Mouse (Mus musculus) liver, adult 2 months (tissue): ENCODE data around the gene Ptcd2. TPM values are rescaled to one million over a fixed set of nuclear protein-coding genes. Genes with fewer than 3 reads are reported as not detected.
A peak's percentile ranks its signal among the peaks of the same experiment; 100 is the strongest.

Source experiments
- DNase-seq: peaks from one replicate; pipeline ENCODE4 v3.0.0-alpha.2; 2011; ENCODE audit warnings: low read depth, low spot score; ENCODE audit errors: extremely low read depth
- H3K27ac ChIP-seq: fragments of 200-500 bp; replicated peaks from 2 replicates; pipeline ENCODE4 v1.5.1; 2012; ENCODE audit warnings: low read depth, mild to moderate bottlenecking, control low read depth, inconsistent platforms, low read length; ENCODE audit not compliant: insufficient read depth
- H3K27me3 ChIP-seq: fragments of 200-500 bp; 2 replicates; pipeline ENCODE4 v1.6.1; 2012; ENCODE audit warnings: mild to moderate bottlenecking, moderate library complexity, low read length, inconsistent platforms; ENCODE audit not compliant: control insufficient read depth, insufficient read depth
- H3K36me3 ChIP-seq: fragments of 200-500 bp; 2 replicates; pipeline ENCODE4 v1.6.1; 2012; ENCODE audit warnings: low read length, inconsistent platforms; ENCODE audit not compliant: control insufficient read depth, insufficient read depth
- H3K4me1 ChIP-seq: fragments of 200-500 bp; 2 replicates; pipeline ENCODE4 v1.6.1; 2011; ENCODE audit warnings: low read length; ENCODE audit not compliant: control insufficient read depth, insufficient read depth
- H3K4me3 ChIP-seq: fragments of 200-500 bp; 2 replicates; pipeline ENCODE4 v1.5.1; 2011; ENCODE audit warnings: low read depth, mild to moderate bottlenecking, control low read depth, low read length, moderate library complexity; ENCODE audit not compliant: insufficient read depth
- H3K79me2 ChIP-seq: fragments of 200-500 bp; 2 replicates; pipeline ENCODE4 v1.6.1; 2012; ENCODE audit warnings: inconsistent platforms, mild to moderate bottlenecking, low read length, moderate library complexity; ENCODE audit not compliant: control insufficient read depth, insufficient read depth
- H3K9ac ChIP-seq: fragments of 200-500 bp; 2 replicates; pipeline ENCODE4 v1.6.1; 2012; ENCODE audit warnings: low read depth, mild to moderate bottlenecking, control low read depth, inconsistent platforms, low read length
- CTCF ChIP-seq: fragments of 200-500 bp; IDR thresholded peaks from 2 replicates; pipeline ENCODE4 v1.5.1; 2011; ENCODE audit warnings: low read depth, low read length, control low read depth
- POLR2A ChIP-seq: fragments of 200-500 bp; IDR thresholded peaks from 2 replicates; pipeline ENCODE4 v1.6.1; 2011; ENCODE audit warnings: low read length, control low read depth; ENCODE audit not compliant: insufficient read depth; ENCODE audit errors: extremely low read depth
- WGBS: fragments of 180-500 bp; shearing (Covaris S2); methylation state at CpG from one replicate; pipeline ENCODE4 v1.1.7; 2018; 5-methylcytosine and 5-hydroxymethylcytosine counted together
- polyA plus RNA-seq: library from polyadenylated mRNA; depleted of rRNA; stranded (reverse); fragments of >200 nt; gene quantifications from 2 replicates; pipeline ENCODE4 v1.2.3, GENCODE M21; 2012
- total RNA-seq: library from RNA; depleted of rRNA; stranded (reverse); fragments of >200 nt; gene quantifications from 2 replicates; pipeline ENCODE4 v1.2.3, GENCODE M21; 2014

Ptcd2 gene
- total and polyA plus RNA-seq, 2 experiments: 16.4 to 30.3 TPM

DNA sequence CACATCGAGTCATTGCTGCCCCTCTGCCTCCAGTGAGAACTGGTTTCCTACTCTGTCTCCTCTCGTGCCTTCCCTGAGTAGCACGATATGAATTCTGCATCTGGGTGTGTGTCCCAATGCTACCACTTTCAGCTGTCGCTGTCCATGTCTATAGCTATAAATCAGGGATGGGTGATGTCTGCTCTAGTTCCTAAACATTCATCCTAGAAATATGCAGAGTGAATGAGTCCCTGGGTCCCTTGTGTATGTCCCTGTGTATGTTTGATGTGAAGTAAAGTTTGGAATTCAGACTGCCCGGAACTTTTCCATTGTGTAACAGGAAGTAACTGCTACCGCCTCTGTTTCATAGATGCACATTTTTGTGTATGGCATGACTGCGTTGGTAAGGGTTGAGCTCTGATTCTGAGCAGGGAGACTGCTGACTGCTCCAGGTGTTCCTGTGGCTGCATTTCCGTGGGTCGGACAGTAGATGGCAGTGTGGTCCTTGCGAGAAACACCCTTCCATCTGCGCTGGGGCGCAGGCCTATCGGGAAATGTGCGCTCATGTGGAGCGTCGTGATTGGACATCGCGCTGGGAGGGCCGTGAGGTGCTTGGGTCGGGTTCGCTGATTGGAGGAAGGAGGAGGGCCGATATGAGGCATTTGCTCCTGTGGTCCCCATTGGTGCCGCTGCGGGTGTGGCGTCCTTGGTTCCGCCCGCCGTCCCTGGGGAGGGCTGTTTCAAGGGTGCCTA is 8.4 kb upstream of the Ptcd2 start:
- Histone ChIP-seq H3K27ac (peak overlapping the region; percentile 84; the same call in 1 of the 2 replicates), H3K27me3 (no peaks in the 10 kb centered on the region), H3K4me1 (peaks cover 2% of the 10 kb centered on the region; the same call in 1 of the 2 replicates), H3K79me2 (no peaks in the 10 kb centered on the region; the same call in 1 of the 2 replicates), H3K9ac (no peak overlapping the region), H3K36me3 (no peaks in the 10 kb centered on the region), H3K4me3 (peak overlapping the region; percentile 44)
- DNase-seq: peak; percentile 96
- 11% methylated on average over 28 of the region's 28 CpGs for WGBS
- TF ChIP-seq POLR2A (0 out of 2 replicates have a peak, but pooled peaks have one; percentile 45), CTCF (peak; percentile 100)

DNA sequence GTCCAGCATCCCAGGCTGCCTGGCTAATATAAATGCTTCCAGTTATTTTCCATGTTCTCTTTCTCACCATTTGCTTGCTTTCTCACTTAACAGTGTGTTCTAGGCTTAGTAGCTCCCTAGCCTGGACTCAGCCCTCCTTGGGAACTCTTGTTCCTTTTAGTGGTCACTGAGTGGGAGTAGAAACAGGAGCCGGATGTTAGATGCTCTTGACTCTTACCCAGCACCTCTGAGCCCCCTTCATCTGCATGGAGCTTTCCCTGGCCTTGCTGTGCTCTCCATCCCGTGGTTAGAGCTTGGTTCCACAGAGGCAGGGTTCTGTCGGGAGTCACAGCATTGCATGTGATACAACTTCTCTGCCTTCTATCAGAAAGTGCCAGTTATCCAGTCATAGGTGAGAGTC is 7.1 kb upstream of the Ptcd2 start:
- Histone ChIP-seq H3K9ac (no peak overlapping the region), H3K27ac (no peak overlapping the region), H3K4me1 (peaks cover 2% of the 10 kb centered on the region; the same call in 1 of the 2 replicates), H3K36me3 (no peaks in the 10 kb centered on the region), H3K27me3 (no peaks in the 10 kb centered on the region), H3K79me2 (no peaks in the 10 kb centered on the region; the same call in 1 of the 2 replicates), H3K4me3 (no peak overlapping the region)
- DNase-seq: no peak
- 81% methylated on average over 3 of the region's 3 CpGs for WGBS
- TF ChIP-seq CTCF (no peak), POLR2A (no peak)

DNA sequence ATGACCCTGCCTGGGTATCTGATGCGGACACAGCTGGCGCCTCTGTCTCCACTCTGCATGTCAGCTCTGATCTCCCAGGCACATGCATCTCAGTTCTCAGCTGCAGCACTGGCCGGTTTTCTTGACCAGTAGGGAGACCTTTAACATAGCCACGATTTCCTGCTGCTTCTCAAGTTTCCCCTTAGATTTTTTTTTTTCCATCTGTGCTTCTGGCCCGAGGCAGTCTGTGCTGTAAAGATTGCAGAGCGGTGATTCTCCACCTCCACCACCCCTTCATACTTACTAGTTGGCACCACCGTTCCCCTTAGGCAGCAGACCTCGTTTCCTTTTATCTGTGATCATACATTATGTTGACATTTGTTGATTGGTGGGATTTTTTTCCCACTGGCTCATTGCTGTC is 6.7 kb upstream of the Ptcd2 start:
- DNase-seq: no peak
- Histone ChIP-seq H3K9ac (no peak overlapping the region), H3K36me3 (no peaks in the 10 kb centered on the region), H3K27ac (no peak overlapping the region), H3K79me2 (no peaks in the 10 kb centered on the region; the same call in 1 of the 2 replicates), H3K4me3 (no peak overlapping the region), H3K4me1 (peaks cover 2% of the 10 kb centered on the region; the same call in 1 of the 2 replicates), H3K27me3 (no peaks in the 10 kb centered on the region)
- TF ChIP-seq POLR2A (no peak), CTCF (no peak)
- WGBS: 81% methylated on average over 8 of the region's 8 CpGs

DNA sequence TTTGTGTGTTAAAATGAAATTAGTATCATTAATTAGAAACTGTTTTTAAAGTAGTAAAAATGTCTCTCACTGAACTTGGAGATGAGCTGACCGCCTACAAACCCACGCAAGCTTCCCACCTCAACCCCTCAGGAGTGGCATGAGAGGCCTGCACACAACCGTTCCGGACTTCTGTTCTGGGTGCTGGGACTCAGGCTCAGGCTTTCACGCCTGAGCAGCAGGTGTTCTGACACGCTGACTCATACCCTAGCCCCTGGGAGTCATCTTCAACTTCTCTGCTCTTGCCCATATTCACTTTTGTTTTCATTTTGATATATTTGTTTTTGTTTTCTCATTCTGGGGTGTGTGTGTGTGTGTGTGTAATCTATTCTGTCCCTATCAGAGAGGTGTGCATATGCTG is 5.5 kb upstream of the Ptcd2 start:
- no peak overlapping the region for H3K27ac ChIP-seq
- no peak for TF ChIP-seq POLR2A
- no peak for TF ChIP-seq CTCF
- no peak overlapping the region for H3K9ac ChIP-seq
- no peaks in the 10 kb centered on the region; the same call in 1 of the 2 replicates for H3K79me2 ChIP-seq
- H3K4me1 ChIP-seq: peaks cover 5% of the 10 kb centered on the region; the same call in 1 of the 2 replicates
- 93% methylated on average over 6 of the region's 6 CpGs for WGBS
- H3K36me3 ChIP-seq: no peaks in the 10 kb centered on the region
- DNase-seq: no peak
- H3K27me3 ChIP-seq: no peaks in the 10 kb centered on the region
- no peak overlapping the region for H3K4me3 ChIP-seq

DNA sequence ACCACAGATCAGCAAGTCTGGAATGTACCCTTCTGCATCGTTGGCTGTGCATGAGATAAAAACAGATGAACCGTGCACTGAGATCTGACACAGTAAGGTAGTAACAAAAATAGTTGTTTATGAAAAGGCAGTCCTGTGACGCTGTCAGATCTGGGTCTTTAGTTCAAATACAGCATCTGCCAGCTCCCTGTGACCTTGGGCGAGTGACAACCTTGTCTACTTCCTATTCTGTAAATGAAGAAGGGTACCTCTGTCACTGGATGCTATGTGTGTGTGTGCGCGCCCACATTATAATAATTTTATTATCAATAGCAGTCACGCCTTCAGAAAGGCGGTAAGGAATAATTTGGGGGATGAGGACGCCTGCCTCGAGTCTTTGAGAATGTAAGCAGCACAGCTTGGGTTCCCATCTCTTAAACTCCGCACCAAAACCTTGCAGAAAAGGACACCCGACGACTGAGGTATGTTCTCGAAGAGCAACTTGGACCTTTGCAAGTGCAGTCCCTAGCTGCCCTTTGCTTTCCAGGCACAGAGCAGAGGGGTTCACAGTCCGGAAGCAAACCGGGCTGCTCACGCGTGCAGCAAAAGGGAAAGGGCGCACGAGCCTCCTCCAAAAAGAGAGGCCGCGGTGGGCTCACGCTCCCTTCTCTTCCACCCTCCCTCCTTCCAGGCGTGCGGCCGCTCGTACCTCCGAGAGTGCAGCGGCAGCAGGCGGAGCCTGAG is 468 bp downstream of the Ptcd2 start:
- Histone ChIP-seq H3K9ac (peak overlapping the region; percentile 92), H3K4me3 (peak overlapping the region; percentile 92), H3K36me3 (peaks cover 23% of the 10 kb centered on the region), H3K27me3 (no peaks in the 10 kb centered on the region), H3K4me1 (peaks cover 7% of the 10 kb centered on the region; the same call in 1 of the 2 replicates), H3K27ac (peak overlapping the region; percentile 79), H3K79me2 (no peaks in the 10 kb centered on the region)
- WGBS: under 1% methylated on average over 30 of the region's 30 CpGs
- DNase-seq: peak; percentile 74
- TF ChIP-seq POLR2A (no peak), CTCF (no peak)
